Mouse (Mus musculus) spleen, adult 2 months (tissue): ENCODE data around the gene Cadps2. TPM values are rescaled to one million over a fixed set of nuclear protein-coding genes. Genes with fewer than 3 reads are reported as not detected.

ENCODE experiments used
- DNase-seq, 2 experiments: peaks; one replicate each; pipeline versions ENCODE4 v3.0.0 to v3.0.0-alpha.2; 2012 to 2021; ENCODE audit warnings: low spot score in 2 of 2, low read depth in 1 of 2
- H3K27ac ChIP-seq: fragments of 200-500 bp; 2 replicates; pipeline ENCODE4 v1.5.1; 2012; ENCODE audit warnings: low read length, inconsistent platforms; ENCODE audit not compliant: insufficient read depth
- H3K27me3 ChIP-seq: fragments of 200-500 bp; 2 replicates; pipeline ENCODE4 v1.6.1; 2012; ENCODE audit warnings: mild to moderate bottlenecking, moderate library complexity, low read length, inconsistent platforms; ENCODE audit not compliant: control insufficient read depth, insufficient read depth
- H3K36me3 ChIP-seq: fragments of 200-500 bp; 2 replicates; pipeline ENCODE4 v1.6.1; 2012; ENCODE audit warnings: mild to moderate bottlenecking, low read length, inconsistent platforms; ENCODE audit not compliant: control insufficient read depth, insufficient read depth
- H3K4me1 ChIP-seq: fragments of 200-500 bp; 2 replicates; pipeline ENCODE4 v1.6.1; 2011; ENCODE audit warnings: inconsistent platforms; ENCODE audit not compliant: control insufficient read depth, insufficient read depth, insufficient read length
- H3K4me3 ChIP-seq: fragments of 200-500 bp; 2 replicates; pipeline ENCODE4 v1.5.1; 2011; ENCODE audit warnings: mild to moderate bottlenecking, inconsistent platforms; ENCODE audit not compliant: insufficient read depth, insufficient read length; ENCODE audit errors: extremely low read depth
- CTCF ChIP-seq: fragments of 200-500 bp; IDR thresholded peaks from 2 replicates; pipeline ENCODE4 v1.5.1; 2011; ENCODE audit warnings: mild to moderate bottlenecking, inconsistent platforms; ENCODE audit not compliant: insufficient read depth, insufficient read length, insufficient replicate concordance; ENCODE audit errors: extremely low read depth
- POLR2A ChIP-seq: fragments of 200-500 bp; IDR thresholded peaks from 2 replicates; pipeline ENCODE4 v1.6.1; 2011; ENCODE audit warnings: low read depth, low read length, inconsistent platforms
- WGBS: fragments of 180-500 bp; shearing (Covaris S2); methylation state at CpG from one replicate; pipeline ENCODE4 v1.1.7; 2018; 5-methylcytosine and 5-hydroxymethylcytosine counted together
- polyA plus RNA-seq: library from polyadenylated mRNA; depleted of rRNA; stranded (reverse); fragments of >200 nt; gene quantifications from 2 replicates; pipeline ENCODE4 v1.2.3, GENCODE M21; 2012

Gene Cadps2
- polyA plus RNA-seq, 1 experiment: 0.60 TPM

GRCm38 (mm10) chr6:23288752-23289151 is 550.5 kb downstream of the Cadps2 start:
- no peaks in the 10 kb centered on the region for H3K27me3 ChIP-seq
- TF ChIP-seq CTCF (no peak), POLR2A (no peak)
- DNase-seq: no peak
- H3K36me3 ChIP-seq: no peaks in the 10 kb centered on the region
- H3K4me1 ChIP-seq: no peaks in the 10 kb centered on the region
- WGBS: 88% methylated on average over 4 of the region's 4 CpGs
- H3K27ac ChIP-seq: no peak overlapping the region
- no peak overlapping the region for H3K4me3 ChIP-seq

- WGBS: 75% methylated on average over 9 of the region's 9 CpGs
- no peaks in the 10 kb centered on the region for H3K27me3 ChIP-seq
- TF ChIP-seq CTCF (no peak), POLR2A (no peak)
- H3K36me3 ChIP-seq: no peaks in the 10 kb centered on the region
- H3K27ac ChIP-seq: no peak overlapping the region
- no peak for DNase-seq
- H3K4me3 ChIP-seq: no peak overlapping the region
- no peaks in the 10 kb centered on the region for H3K4me1 ChIP-seq
Observed at GRCm38 (mm10) chr6:23281514-23281820, 557.8 kb downstream of the Cadps2 start.

GRCm38 (mm10) chr6:23280811-23281513 is 558.3 kb downstream of the Cadps2 start:
- Histone ChIP-seq H3K4me1 (no peaks in the 10 kb centered on the region), H3K36me3 (no peaks in the 10 kb centered on the region), H3K27ac (no peak overlapping the region), H3K4me3 (no peak overlapping the region), H3K27me3 (no peaks in the 10 kb centered on the region)
- no peak for TF ChIP-seq CTCF
- no peak for TF ChIP-seq POLR2A
- 75% methylated on average over 15 of the region's 15 CpGs for WGBS
- no peak for DNase-seq

GRCm38 (mm10) chr6:23273483-23273882 is 565.7 kb downstream of the Cadps2 start:
- Histone ChIP-seq H3K4me3 (no peak overlapping the region), H3K36me3 (no peaks in the 10 kb centered on the region), H3K4me1 (no peaks in the 10 kb centered on the region), H3K27ac (no peak overlapping the region), H3K27me3 (no peaks in the 10 kb centered on the region)
- DNase-seq: no peak
- TF ChIP-seq POLR2A: no peak
- TF ChIP-seq CTCF: no peak
- WGBS: 81% methylated on average over 4 of the region's 4 CpGs

- no peak for DNase-seq
- WGBS: 28% methylated on average over 11 of the region's 11 CpGs
- Histone ChIP-seq H3K4me3 (no peak overlapping the region), H3K27me3 (no peaks in the 10 kb centered on the region), H3K4me1 (no peaks in the 10 kb centered on the region), H3K27ac (no peak overlapping the region), H3K36me3 (no peaks in the 10 kb centered on the region)
- TF ChIP-seq POLR2A: no peak
Observed at GRCm38 (mm10) chr6:23272979-23273378, 566.2 kb downstream of the Cadps2 start.

GRCm38 (mm10) chr6:23272542-23272941 is 566.7 kb downstream of the Cadps2 start:
- TF ChIP-seq CTCF (no peak), POLR2A (no peak)
- no peak overlapping the region for H3K27ac ChIP-seq
- H3K4me1 ChIP-seq: no peaks in the 10 kb centered on the region
- no peaks in the 10 kb centered on the region for H3K27me3 ChIP-seq
- DNase-seq: no peak
- H3K4me3 ChIP-seq: no peak overlapping the region
- WGBS: 32% methylated on average over 7 of the region's 7 CpGs
- no peaks in the 10 kb centered on the region for H3K36me3 ChIP-seq

GRCm38 (mm10) chr6:23260738-23261050 is 578.5 kb downstream of the Cadps2 start:
- no peak overlapping the region for H3K27ac ChIP-seq
- no peak for DNase-seq
- 8% methylated on average over 9 of the region's 9 CpGs for WGBS
- H3K27me3 ChIP-seq: no peaks in the 10 kb centered on the region
- H3K4me3 ChIP-seq: no peak overlapping the region
- no peaks in the 10 kb centered on the region for H3K36me3 ChIP-seq
- no peaks in the 10 kb centered on the region for H3K4me1 ChIP-seq
- TF ChIP-seq CTCF (no peak), POLR2A (no peak)
